27 mouse cellular contexts compared by ENCODE assay signal in genomic region chr8:121200069-121200468, GRCm38 (mm10).
A peak's percentile ranks its signal among the peaks of the same experiment; 100 is the strongest.
DNase-seq lines count a peak whose midpoint lies in the region; ATAC-seq lines count a peak whose summit lies in the region.
"Had no signal": no experiment of that assay in that cellular context is flagged by ENCODE, and none has a peak within 500 bp of the region (broad histone marks: within the 10 kb centered on the region; RNA-seq: fewer than 3 reads in every experiment).

No protein-coding gene starts in this region.

- 39% methylated on average over 12 of the region's 12 CpGs for WGBS in heart, embryonic 12.5 days
- 22% methylated on average over 12 of the region's 12 CpGs for WGBS in kidney, embryonic 14.5 days
- 68% methylated on average over 12 of the region's 12 CpGs for WGBS in limb, embryonic 10.5 days
- 74% methylated on average over 12 of the region's 12 CpGs for WGBS in midbrain, embryonic 11.5 days

- no peak overlapping the region for H3K4me3 ChIP-seq in heart, embryonic 12.5 days
- H3K4me3 ChIP-seq in kidney, embryonic 14.5 days (ENCODE audit: low read length) = no peak overlapping the region
- no peak overlapping the region for H3K4me3 ChIP-seq in limb, embryonic 10.5 days
- no peak overlapping the region for H3K4me3 ChIP-seq in midbrain, embryonic 11.5 days (ENCODE audit: low read depth, low read length)
- H3K4me3 ChIP-seq: hindbrain, embryonic 15.5 days; left cerebral cortex, adult 2 months; liver, embryonic 12.5 days; midbrain, embryonic 10.5 days; stomach, embryonic 15.5 days had no signal

- H3K36me3 ChIP-seq in heart, embryonic 12.5 days = no peaks in the 10 kb centered on the region
- no peaks in the 10 kb centered on the region for H3K36me3 ChIP-seq in kidney, embryonic 14.5 days (ENCODE audit: control insufficient read depth, insufficient read depth, low read length)
- H3K36me3 ChIP-seq in limb, embryonic 10.5 days = no peaks in the 10 kb centered on the region
- H3K36me3 ChIP-seq in midbrain, embryonic 11.5 days (ENCODE audit: control insufficient read depth, insufficient read depth, low read length) = no peaks in the 10 kb centered on the region
- H3K36me3 ChIP-seq: hindbrain, embryonic 15.5 days; liver, embryonic 12.5 days; midbrain, embryonic 10.5 days; stomach, embryonic 15.5 days had no signal

- H3K9ac ChIP-seq in heart, embryonic 12.5 days = no peak overlapping the region
- H3K9ac ChIP-seq in kidney, embryonic 14.5 days (ENCODE audit: low read depth, low read length) = no peak overlapping the region; the same call in 1 of the 2 replicates
- H3K9ac ChIP-seq in midbrain, embryonic 11.5 days (ENCODE audit: low read length) = no peak overlapping the region
- H3K9ac ChIP-seq: hindbrain, embryonic 15.5 days; liver, embryonic 12.5 days; liver, postnatal 0 days; stomach, embryonic 15.5 days had no signal

- no peaks in the 10 kb centered on the region for H3K9me3 ChIP-seq in heart, embryonic 12.5 days (replicated peaks)
- H3K9me3 ChIP-seq in kidney, embryonic 14.5 days (ENCODE audit: control insufficient read depth, low read length) = no peaks in the 10 kb centered on the region
- H3K9me3 ChIP-seq in limb, embryonic 10.5 days (replicated peaks) = no peaks in the 10 kb centered on the region
- no peaks in the 10 kb centered on the region for H3K9me3 ChIP-seq in midbrain, embryonic 11.5 days (ENCODE audit: control insufficient read depth, low read length)
- H3K9me3 ChIP-seq: hindbrain, embryonic 15.5 days; liver, embryonic 12.5 days; midbrain, embryonic 10.5 days; stomach, embryonic 15.5 days had no signal

- no peak overlapping the region for H3K4me2 ChIP-seq in heart, embryonic 12.5 days
- H3K4me2 ChIP-seq in kidney, embryonic 14.5 days (replicated peaks; ENCODE audit: low read depth, low read length) = peak overlapping the region; percentile 21; the same call in 1 of the 2 replicates
- H3K4me2 ChIP-seq in midbrain, embryonic 11.5 days = no peak overlapping the region
- H3K4me2 ChIP-seq: hindbrain, embryonic 15.5 days; liver, embryonic 12.5 days; stomach, embryonic 15.5 days had no signal

- no peak for ATAC-seq in heart, embryonic 12.5 days (ENCODE audit: insufficient number of reproducible peaks, low FRiP score)
- peak; percentile 19 for ATAC-seq in kidney, embryonic 14.5 days (ENCODE audit: low FRiP score, low TSS enrichment)
- ATAC-seq in midbrain, embryonic 11.5 days (ENCODE audit: low FRiP score) = no peak
- ATAC-seq: forebrain, embryonic 14.5 days; inflammation-experienced regulatory T-cells, adult 6 months; liver, postnatal 0 days; midbrain, embryonic 16.5 days; Patski had no signal

- no peak for DNase-seq in heart, adult 11 months
- DNase-seq in kidney, postnatal 25 days = no peak
- peak; percentile 61 to 76 for DNase-seq in kidney, postnatal 4 days
- no peak for DNase-seq in kidney, adult 11 months
- DNase-seq in limb, embryonic 10.5 days (ENCODE audit: low spot score) = no peak
- DNase-seq in midbrain, embryonic 11.5 days (ENCODE audit: low spot score, missing footprints) = no peak
- DNase-seq: adrenal gland, postnatal 10 days; cerebellum, adult 8-10 months; cerebellum, postnatal 25 days; gastrocnemius, postnatal 14 days; heart, postnatal 4 days; liver, postnatal 0 days; lung, postnatal 14 days; right cerebral cortex, postnatal 25 days; thymus, adult 18-20 months; thymus, postnatal 25 days had no signal

- H3K4me1 ChIP-seq in heart, embryonic 12.5 days (replicated peaks) = peaks cover 32% of the 10 kb centered on the region
- peaks cover 52% of the 10 kb centered on the region for H3K4me1 ChIP-seq in kidney, embryonic 14.5 days (ENCODE audit: control insufficient read depth, insufficient read depth, low read length)
- peaks cover 55% of the 10 kb centered on the region for H3K4me1 ChIP-seq in limb, embryonic 10.5 days
- no peaks in the 10 kb centered on the region; the same call in 1 of the 2 replicates for H3K4me1 ChIP-seq in midbrain, embryonic 11.5 days (ENCODE audit: control insufficient read depth, insufficient read depth, low read length)
- H3K4me1 ChIP-seq: hindbrain, embryonic 15.5 days; liver, embryonic 12.5 days had no signal

- H3K27me3 ChIP-seq in heart, embryonic 12.5 days (replicated peaks) = no peaks in the 10 kb centered on the region
- no peaks in the 10 kb centered on the region for H3K27me3 ChIP-seq in kidney, embryonic 14.5 days (ENCODE audit: control insufficient read depth, insufficient read depth, low read length)
- peaks cover 60% of the 10 kb centered on the region for H3K27me3 ChIP-seq in limb, embryonic 10.5 days (ENCODE audit: low read depth, poor library complexity, severe bottlenecking)
- H3K27me3 ChIP-seq in midbrain, embryonic 11.5 days (ENCODE audit: control insufficient read depth, insufficient read depth, low read length) = no peaks in the 10 kb centered on the region
- H3K27me3 ChIP-seq: Patski had no signal

- peak overlapping the region; percentile 49; the same call in 1 of the 2 replicates for H3K27ac ChIP-seq in heart, embryonic 12.5 days (ENCODE audit: poor library complexity, severe bottlenecking)
- peak overlapping the region; percentile 30 for H3K27ac ChIP-seq in kidney, embryonic 14.5 days (ENCODE audit: low read depth, low read length)
- H3K27ac ChIP-seq in limb, embryonic 10.5 days = peak overlapping the region; percentile 21; the same call in 1 of the 2 replicates
- no peak overlapping the region for H3K27ac ChIP-seq in midbrain, embryonic 11.5 days (ENCODE audit: low read depth, low read length)
- H3K27ac ChIP-seq: hindbrain, embryonic 15.5 days; left cerebral cortex, adult 2 months; liver, embryonic 12.5 days; midbrain, embryonic 10.5 days; stomach, embryonic 15.5 days had no signal

Comparison
In these comparisons a context has a peak if more than half of its experiments do, and no peak if none do; other contexts are left out.
1. DNase-seq: peak in kidney, postnatal 4 days (2 of 2); none in heart, adult 11 months (single experiment), kidney, postnatal 25 days (0 of 2), kidney, adult 11 months (single experiment), limb, embryonic 10.5 days (single experiment) and midbrain, embryonic 11.5 days (single experiment).